Mouse (Mus musculus) heart, adult 9 months (tissue): ENCODE results near the gene Pik3r5.
A peak's percentile ranks its signal among the peaks of the same experiment; 100 is the strongest.

ENCODE experiments used
- DNase-seq, 2 experiments: peaks; one replicate each; pipeline ENCODE4 v3.0.0; 2022; ENCODE audit warnings: low spot score in 2 of 2

The Pik3r5 gene

DNA sequence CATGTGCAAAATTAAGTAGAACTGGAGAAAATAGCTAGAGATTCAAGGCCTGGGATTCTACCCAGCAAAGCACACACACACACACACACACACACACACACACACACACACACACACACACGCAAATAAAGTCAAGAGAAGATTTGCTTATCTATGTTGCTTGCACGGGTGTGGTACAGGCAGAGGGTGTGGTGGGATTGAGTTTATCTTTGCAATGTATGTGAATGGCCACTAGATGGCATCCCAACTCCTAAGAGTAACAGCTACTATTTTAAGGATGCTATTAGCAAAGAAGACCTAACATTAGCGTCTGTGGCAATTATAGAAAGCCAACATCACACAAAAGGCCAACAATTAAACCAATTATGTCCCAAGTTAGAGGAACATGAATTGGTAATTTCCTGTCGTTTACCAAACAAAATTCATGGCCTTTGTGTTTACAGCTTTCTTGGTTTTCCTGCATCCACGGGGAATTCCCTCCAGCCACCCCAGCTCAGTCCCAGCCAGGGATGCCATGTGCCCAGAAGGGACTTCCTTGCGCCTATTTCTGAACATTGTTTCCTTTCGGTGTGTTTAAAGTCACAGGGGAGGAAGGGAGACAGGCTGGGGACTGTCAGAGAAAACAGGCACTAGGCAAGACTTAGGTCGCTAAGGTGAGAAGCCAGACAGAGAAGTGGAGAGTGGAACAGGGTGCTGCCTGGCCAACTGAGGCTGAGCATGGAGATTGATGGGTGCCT lies 53.5 kb downstream of the Pik3r5 start:
- DNase-seq = peak; percentile 47 to 53

DNA sequence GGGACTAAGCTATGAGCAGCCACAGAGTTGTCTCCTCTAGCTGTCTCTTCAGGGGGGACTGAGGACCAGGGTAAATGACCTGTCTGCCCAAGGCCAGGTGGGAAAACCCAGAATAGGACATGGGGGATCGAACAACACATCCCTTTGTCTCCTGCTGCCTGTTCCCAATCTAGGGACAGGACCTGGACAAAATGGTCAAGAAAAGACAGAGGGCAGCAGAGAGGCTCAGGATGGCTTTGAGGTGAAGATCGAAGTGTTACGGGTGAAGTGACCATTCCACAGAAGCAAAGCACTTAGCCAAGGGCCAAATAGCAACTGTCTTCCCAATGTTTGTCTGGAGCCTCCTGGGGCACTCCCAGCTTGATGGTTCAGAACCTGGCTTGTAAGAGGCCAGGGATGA lies 54.2 kb downstream of the Pik3r5 start:
- no peak for DNase-seq

DNA sequence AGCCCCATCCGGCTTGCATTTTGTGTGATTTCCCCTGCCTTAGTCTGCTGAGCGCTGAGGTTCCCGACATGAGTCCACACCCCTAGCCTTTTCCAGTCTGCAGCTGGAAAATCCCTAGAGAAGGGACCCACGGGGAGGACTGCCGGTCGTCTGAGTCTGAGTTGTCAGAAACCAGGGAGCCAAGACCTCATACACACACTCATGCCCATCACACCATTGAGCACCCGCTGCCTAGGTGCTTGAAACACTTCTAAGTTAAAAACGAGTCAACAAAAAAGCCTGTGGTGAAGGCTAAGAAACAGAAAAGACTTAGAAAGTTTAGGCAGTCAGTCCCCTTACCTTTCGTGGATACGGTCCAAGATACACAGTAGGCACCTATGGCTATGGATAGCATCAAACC lies 55.8 kb downstream of the Pik3r5 start:
- DNase-seq = no peak

- no peak for DNase-seq
Measured at GRCm38 (mm10) chr11:68488256-68488824, 56.4 kb downstream of the Pik3r5 start.

DNA sequence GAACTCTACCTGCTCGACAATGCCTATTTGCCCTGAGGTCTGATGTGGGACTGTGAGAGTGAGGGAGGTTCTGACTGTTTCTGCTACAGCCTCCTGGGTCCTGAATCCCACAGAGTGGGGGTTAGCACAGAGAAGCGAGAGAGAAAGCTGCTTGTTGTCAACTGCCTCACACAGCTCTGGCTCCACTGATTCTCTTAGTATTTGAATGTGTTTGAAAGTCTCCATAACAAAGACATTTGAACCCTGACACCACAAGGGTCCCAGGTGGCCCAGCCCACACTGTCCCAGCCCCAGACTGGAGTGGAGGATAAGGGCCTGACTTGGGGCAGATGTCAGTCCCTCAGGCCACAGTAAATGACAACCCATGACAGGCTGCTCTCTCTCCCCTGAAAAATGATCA lies 57.3 kb downstream of the Pik3r5 start:
- no peak for DNase-seq

DNA sequence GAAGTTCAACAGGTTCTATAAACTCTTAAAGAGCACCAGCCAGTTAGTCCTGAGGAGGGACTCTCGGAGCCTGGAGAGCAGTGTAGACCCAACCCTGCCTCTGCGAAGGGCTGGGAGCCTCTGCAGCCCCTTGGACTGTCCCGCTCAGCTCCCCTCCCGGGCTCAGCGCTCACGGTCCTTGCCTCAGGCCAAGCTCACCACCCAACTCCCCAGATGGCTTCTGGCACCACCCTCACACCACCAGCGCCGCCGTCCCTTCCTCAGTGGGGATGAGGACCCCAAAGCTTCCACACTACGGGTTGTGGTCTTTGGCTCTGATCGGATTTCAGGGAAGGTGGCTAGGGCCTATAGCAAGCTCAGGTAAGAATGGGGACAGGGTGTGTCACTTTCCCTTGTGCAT lies 60.7 kb downstream of the Pik3r5 start:
- DNase-seq = no peak

GRCm38 (mm10) chr11:68493760-68494159 lies 61.8 kb downstream of the Pik3r5 start:
- no peak for DNase-seq

DNA sequence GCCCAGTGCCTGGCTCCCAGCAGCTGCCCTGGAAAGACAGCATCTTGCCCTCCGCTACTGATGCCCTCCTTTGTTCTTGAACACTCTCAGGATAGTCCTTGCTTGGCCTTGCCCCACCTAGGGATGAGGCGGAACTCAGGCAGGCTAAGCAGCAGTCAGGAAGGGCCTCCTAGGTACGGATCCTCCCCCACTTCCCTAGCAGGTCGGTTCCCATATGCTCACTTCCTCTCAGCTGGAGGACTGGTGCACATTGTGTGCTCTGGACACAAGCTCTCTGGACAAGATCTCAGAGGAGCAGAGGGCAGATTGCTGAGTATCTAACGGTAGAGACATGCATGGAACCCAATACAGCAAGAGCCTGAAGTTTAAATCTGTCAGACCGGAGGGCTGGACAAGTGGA lies 65.2 kb downstream of the Pik3r5 start:
- peak in 1 of 2 experiments; percentile 45 for DNase-seq

GRCm38 (mm10) chr11:68498517-68498916 lies 66.6 kb downstream of the Pik3r5 start:
- DNase-seq = no peak

DNA sequence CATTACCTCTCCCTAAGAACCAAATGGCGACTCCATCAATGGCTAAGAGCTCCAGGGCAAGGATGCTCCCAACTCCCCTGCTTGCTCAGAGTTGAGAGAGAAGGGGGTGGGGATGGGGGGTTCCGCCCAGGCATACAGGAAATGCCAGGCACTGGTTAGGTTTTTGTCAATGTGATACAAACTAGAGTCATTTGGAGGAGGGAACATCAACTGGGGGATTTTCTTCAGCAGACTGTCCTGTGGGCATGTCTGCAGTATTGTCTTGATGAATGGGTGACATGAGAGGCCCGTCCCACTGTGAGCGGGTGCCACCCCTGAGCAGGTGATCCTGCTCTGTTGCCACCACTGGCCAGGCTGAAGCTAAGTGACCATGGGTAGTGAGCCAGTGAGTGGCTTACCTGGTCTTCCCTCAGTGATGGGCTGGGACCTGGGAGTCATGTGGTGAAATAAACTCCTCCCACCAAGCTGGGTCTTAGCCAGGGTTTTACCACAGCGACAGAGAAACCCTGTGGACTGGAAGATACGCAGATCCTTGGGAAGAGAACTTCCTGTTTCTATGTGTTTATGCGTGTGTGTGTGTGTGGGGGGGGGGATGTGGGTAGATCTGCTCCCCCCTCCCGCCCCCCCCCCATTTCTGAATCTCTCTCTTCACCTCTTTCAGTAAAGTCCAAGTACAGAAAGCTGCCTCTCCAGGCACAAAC lies 67.2 kb downstream of the Pik3r5 start:
- no peak for DNase-seq

DNA sequence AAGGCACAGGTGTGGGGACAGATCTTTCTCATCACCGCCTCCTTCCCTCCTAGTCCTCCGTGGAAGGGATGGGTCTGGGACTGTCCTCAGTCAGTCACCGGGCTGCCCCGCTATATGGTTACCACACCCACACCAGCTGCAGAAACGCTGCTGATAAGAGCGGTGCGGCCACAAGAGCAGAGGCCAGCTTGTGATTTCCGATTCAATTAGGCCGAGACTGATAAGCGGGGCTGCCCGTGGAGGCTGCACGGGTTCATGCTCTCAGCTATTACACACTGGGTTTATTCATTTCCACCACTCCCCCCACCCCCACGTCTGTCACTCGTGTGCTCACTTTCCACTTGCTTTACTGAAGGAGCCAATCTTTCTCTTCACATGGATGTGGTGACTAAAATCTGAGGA lies 69.0 kb downstream of the Pik3r5 start:
- no peak for DNase-seq

GRCm38 (mm10) chr11:68502408-68502807 lies 70.5 kb downstream of the Pik3r5 start:
- DNase-seq = no peak

DNA sequence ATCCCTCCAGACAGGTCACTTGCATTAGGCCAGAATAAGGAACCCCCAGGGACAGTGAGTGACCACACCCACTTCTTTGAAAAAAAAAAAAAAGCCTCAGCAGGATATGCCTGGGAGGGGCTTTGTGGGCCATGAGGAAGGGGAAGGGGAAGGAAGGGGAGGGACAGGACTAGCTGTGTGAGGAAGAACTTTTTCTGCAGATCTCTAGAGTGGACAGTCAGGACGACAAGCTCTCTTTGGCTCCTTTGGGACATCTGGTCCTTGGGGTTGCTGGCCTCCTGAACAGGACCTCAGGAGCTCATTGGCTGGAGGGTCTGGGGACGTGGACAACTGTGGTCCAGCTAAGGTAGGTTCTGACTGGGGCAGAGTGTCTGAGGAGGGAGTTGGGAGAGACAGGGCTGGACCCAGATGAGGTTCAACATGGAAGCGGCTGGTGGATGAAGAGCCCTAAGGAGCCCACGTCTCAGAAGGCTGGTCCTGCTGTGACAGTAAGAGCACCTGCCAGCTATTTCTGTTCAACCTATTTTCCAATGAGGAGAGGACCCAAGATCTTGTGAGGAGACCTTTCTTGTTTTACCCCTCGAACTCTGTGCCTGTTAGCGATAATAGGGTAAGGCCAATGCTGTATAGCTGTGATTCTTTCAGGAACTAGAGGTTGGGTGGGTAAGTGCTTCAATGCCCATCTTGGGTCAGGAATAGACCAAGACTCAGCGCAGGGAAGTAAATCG lies 71.1 kb downstream of the Pik3r5 start, which contains the start of gene Pik3r6:
Gene Pik3r6 (plus strand): TSS at position 118 of the 728 bp plus-strand sequence.
- peak; percentile 58 to 76 for DNase-seq

DNA sequence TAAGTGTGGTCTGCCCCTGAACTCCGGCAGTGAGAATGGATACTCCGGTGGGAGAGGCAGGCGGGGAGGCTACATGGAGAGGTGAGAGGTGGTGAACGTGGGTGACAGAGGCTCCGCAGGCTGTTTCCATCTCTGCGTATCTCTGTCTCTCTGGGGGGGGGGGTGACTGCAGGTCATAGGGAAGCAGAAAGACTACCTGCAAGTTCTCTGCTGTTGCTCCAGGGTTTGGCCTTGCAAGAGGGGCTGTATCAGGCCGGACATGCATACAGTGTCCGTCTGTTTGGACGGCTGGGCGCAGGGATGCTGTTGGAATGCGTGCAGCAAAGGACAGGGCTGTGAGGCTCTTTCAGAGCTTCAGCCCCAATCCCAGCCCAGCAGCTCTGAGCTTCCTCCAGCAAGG lies 73.0 kb downstream of the Pik3r5 start:
- DNase-seq = no peak

DNA sequence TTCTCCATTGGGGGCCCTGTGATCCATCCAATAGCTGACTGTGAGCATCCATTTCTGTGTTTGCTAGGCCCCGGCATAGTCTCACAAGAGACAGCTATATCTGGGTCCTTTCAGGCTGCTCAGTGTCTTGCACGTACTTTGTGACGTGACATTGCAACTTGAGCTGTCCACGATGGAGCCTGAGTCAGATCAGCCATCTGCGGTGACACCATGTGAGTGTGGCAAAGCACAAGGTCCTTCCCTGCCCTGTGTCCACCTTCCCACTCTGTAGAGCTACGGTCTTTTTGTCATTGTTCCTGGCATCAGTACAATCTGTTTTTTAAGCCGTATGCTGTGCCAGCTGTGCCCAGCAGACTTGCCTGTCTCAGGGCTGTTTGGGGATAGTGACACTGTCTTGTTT lies 75.3 kb downstream of the Pik3r5 start:
- no peak for DNase-seq

DNA sequence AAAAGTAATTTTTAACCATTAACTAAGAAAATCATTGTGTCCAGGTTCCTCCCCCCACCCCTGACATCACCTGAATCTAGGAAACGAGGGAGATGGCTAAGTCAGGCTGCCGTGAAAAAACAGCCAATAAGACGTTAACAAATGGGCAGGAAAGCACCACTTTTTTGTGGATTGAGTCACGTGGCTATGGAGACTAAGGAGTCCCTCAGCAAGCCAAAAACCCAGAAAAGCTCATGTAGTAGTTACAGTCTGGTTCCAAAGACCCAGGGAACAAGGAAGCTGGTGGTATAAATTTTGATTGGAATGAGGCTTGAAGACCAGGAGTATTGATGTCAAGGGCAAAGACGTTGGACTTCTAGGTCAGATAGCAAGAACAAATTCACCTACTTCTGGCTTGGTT lies 76.7 kb downstream of the Pik3r5 start:
- no peak for DNase-seq

- DNase-seq = no peak
Measured at GRCm38 (mm10) chr11:68509194-68509593, 77.3 kb downstream of the Pik3r5 start.

DNA sequence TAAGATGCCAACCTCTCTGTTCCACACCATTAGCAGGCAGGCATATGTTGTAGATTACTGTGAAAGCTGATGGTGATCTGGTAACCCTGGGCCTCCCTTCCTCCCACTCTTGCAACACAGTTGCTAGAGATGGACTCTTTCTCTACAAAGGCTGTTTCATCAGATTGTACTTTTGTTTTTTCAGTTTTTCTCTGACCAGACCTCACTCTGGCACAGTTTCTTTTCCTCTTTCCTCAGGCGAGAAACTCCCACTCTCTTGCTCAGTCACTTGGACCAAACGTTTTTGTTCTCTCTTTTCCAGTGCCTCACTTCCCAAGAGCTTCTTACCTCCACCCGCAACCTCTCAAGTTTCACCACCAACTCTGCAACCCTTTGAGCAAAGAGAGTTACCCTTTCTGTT lies 82.0 kb downstream of the Pik3r5 start:
- no peak for DNase-seq

GRCm38 (mm10) chr11:68519362-68519761 lies 87.4 kb downstream of the Pik3r5 start:
- no peak for DNase-seq

DNA sequence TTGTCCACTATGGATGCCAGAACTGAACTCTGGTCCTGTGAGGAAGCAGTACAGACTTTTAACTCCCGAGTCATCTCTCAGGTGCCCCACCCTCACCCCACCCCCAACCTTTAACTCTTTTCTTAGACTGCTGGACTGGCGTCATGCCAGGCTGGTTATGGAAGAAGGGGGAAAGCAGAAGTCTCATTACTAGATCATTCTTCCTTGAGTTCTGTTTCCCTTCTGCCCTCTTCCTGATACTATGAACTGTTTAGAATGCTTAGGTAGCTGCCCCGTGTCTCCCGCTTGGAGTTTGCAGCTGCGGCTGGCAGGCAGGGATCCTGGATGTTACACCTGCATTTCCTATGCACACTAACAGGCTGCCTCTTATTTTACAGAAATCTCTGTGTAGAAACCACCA lies 87.9 kb downstream of the Pik3r5 start:
- no peak for DNase-seq

DNA sequence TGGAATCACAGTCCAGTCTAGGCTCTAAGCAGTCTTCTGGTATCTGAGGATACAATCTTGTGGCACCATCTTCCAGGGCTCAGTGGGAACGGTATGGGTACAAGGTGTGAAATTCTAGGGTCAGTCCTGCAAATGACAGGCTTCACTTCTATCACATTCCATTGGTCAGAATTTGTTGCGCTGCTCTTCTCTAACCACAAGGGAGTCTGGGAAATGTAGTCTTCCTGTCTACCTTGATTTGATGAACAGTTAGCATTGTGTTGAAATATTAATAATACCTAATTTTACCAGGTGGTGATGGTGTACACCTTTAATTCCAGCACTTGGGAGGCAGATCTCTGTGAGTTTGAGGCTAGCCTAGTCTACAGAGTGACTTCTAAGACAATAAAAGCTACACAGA lies 88.5 kb downstream of the Pik3r5 start:
- DNase-seq = no peak

DNA sequence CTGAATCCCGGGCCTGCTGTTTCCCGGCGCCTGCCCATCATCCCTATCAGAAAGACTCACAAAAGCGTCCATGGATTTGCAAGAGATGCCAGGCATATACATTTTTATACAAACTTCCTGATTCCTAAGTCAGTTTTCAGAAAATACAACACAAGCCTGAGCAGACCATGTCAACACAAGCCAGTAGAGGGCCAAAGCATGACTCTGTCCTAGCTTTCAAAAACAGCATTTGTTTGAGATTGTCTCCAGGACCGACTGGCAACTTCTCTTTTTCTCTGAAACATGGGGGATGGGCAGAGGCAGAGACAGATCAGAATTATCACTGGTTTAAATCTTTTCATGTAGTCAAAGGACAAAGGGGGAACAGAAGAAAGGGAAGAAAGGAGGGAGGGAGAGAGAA lies 89.4 kb downstream of the Pik3r5 start:
- no peak for DNase-seq
